In genomic region chr17:47594969-47595247, GRCm38 (mm10) we compare ENCODE assay signal across 8 mouse cellular contexts. TPM values are rescaled to one million over a fixed set of nuclear protein-coding genes. Genes with fewer than 3 reads are reported as not detected.
A peak's percentile ranks its signal among the peaks of the same experiment; 100 is the strongest.
DNase-seq lines count a peak whose midpoint lies in the region; ATAC-seq and TF ChIP-seq lines count a peak whose summit lies in the region.

No protein-coding gene starts in this region.

- H3K4me1 ChIP-seq in kidney, postnatal 0 days (replicated peaks; ENCODE audit: insufficient read depth, low read length) = peaks cover 22% of the 10 kb centered on the region; the same call in 1 of the 2 replicates
- 0 out of 2 replicates have a peak, but pooled peaks cover 2% of the 10 kb centered on the region for H3K4me1 ChIP-seq in cortical plate, adult 2 months (ENCODE audit: control insufficient read depth, insufficient read depth, low read length)
- H3K4me1 ChIP-seq in hindbrain, embryonic 16.5 days (ENCODE audit: control insufficient read depth, insufficient read depth, low read depth, low read length) = peaks cover 23% of the 10 kb centered on the region
- H3K4me1 ChIP-seq in midbrain, postnatal 0 days (ENCODE audit: insufficient read depth, low read length) = no peaks in the 10 kb centered on the region

- peak overlapping the region; percentile 75 for H3K4me3 ChIP-seq in kidney, postnatal 0 days (replicated peaks; ENCODE audit: low read depth, low read length)
- H3K4me3 ChIP-seq in cortical plate, adult 2 months (ENCODE audit: insufficient read depth, low read length) = peak overlapping the region; percentile 87; the same call in 1 of the 2 replicates
- peak overlapping the region; percentile 80 for H3K4me3 ChIP-seq in hindbrain, embryonic 16.5 days (ENCODE audit: low read length)
- H3K4me3 ChIP-seq in midbrain, postnatal 0 days (ENCODE audit: low read depth, low read length) = peak overlapping the region; percentile 73

- peak overlapping the region; percentile 65 for H3K4me2 ChIP-seq in kidney, postnatal 0 days (ENCODE audit: low read length)
- peak overlapping the region; percentile 95 for H3K4me2 ChIP-seq in hindbrain, embryonic 16.5 days (ENCODE audit: low read length)
- peak overlapping the region; percentile 98 for H3K4me2 ChIP-seq in midbrain, postnatal 0 days (ENCODE audit: low read depth, low read length, poor library complexity, severe bottlenecking)

- TF ChIP-seq POLR2A in cortical plate, adult 2 months (IDR thresholded peaks at IDR 0.05; ENCODE audit: extremely low read depth, insufficient read depth, low read length) = no peak

- peak overlapping the region; percentile 92 for H3K27ac ChIP-seq in kidney, postnatal 0 days
- no peak overlapping the region for H3K27ac ChIP-seq in cortical plate, adult 2 months (ENCODE audit: insufficient read depth, low read length)
- peak overlapping the region; percentile 81 for H3K27ac ChIP-seq in hindbrain, embryonic 16.5 days (ENCODE audit: low read depth, low read length)
- peak overlapping the region; percentile 63 for H3K27ac ChIP-seq in midbrain, postnatal 0 days (ENCODE audit: low read depth, low read length)

- DNase-seq in kidney, postnatal 0 days (ENCODE audit: low spot score) = no peak
- no peak for DNase-seq in kidney, postnatal 25 days
- DNase-seq in midbrain, postnatal 0 days (ENCODE audit: low spot score) = no peak
- no peak for DNase-seq in B cell, adult 2 months
- DNase-seq in left cerebral cortex, adult 18-20 months (ENCODE audit: low spot score in 2 of 2) = no peak
- DNase-seq in gastrocnemius, postnatal 10 days = no peak

- H3K36me3 ChIP-seq in kidney, postnatal 0 days (ENCODE audit: insufficient read depth, low read length) = peaks cover 14% of the 10 kb centered on the region; the same call in 1 of the 2 replicates
- peaks cover 5% of the 10 kb centered on the region; the same call in 1 of the 2 replicates for H3K36me3 ChIP-seq in hindbrain, embryonic 16.5 days (ENCODE audit: control insufficient read depth, insufficient read depth, low read length)
- H3K36me3 ChIP-seq in midbrain, postnatal 0 days (ENCODE audit: insufficient read depth, low read length) = 0 out of 2 replicates have a peak, but pooled peaks cover 3% of the 10 kb centered on the region

- H3K9me3 ChIP-seq in kidney, postnatal 0 days (replicated peaks; ENCODE audit: low read length) = no peaks in the 10 kb centered on the region
- H3K9me3 ChIP-seq in hindbrain, embryonic 16.5 days (ENCODE audit: control insufficient read depth, low read length) = no peaks in the 10 kb centered on the region
- no peaks in the 10 kb centered on the region for H3K9me3 ChIP-seq in midbrain, postnatal 0 days (ENCODE audit: low read length)

- no peaks in the 10 kb centered on the region for H3K27me3 ChIP-seq in kidney, postnatal 0 days (ENCODE audit: insufficient read depth, low read length)
- no peaks in the 10 kb centered on the region; the same call in 1 of the 2 replicates for H3K27me3 ChIP-seq in hindbrain, embryonic 16.5 days (replicated peaks; ENCODE audit: control insufficient read depth, insufficient read depth, low read length)
- no peaks in the 10 kb centered on the region for H3K27me3 ChIP-seq in midbrain, postnatal 0 days (ENCODE audit: insufficient read depth, low read length)

- TF ChIP-seq CTCF in kidney, postnatal 0 days (IDR thresholded peaks at IDR 0.05; ENCODE audit: low read depth) = no peak
- no peak for TF ChIP-seq CTCF in cortical plate, adult 2 months (IDR thresholded peaks at IDR 0.05; ENCODE audit: extremely low read depth, insufficient read depth, low read length)
- no peak for TF ChIP-seq CTCF in midbrain, postnatal 0 days (IDR thresholded peaks at IDR 0.05)

- 1% methylated on average over 5 of the region's 9 CpGs for WGBS in kidney, postnatal 0 days
- WGBS in hindbrain, embryonic 16.5 days = 0% methylated on average over 7 of the region's 9 CpGs
- WGBS in midbrain, postnatal 0 days = 3% methylated on average over 7 of the region's 9 CpGs

- peak overlapping the region; percentile 72 for H3K9ac ChIP-seq in kidney, postnatal 0 days (ENCODE audit: low read depth, low read length)
- H3K9ac ChIP-seq in hindbrain, embryonic 16.5 days (ENCODE audit: low read depth, low read length) = peak overlapping the region; percentile 77
- H3K9ac ChIP-seq in midbrain, postnatal 0 days (replicated peaks; ENCODE audit: low read length, poor library complexity, severe bottlenecking) = peak overlapping the region; percentile 39; the same call in 1 of the 2 replicates

- ATAC-seq in kidney, postnatal 0 days (replicated peaks; ENCODE audit: low FRiP score, low read depth) = no peak
- no peak for ATAC-seq in hindbrain, embryonic 16.5 days
- no peak for ATAC-seq in midbrain, postnatal 0 days (ENCODE audit: low FRiP score)

RNA-seq across cellular contexts. Expression of gene Bysl, which starts 16.4 kb away (rescaled TPM):
- 14.7 and 15.7 TPM in 2 replicates for polyA plus RNA-seq in kidney, postnatal 0 days (2015; fragmentation: Nextera tagmentation; extraction: Ambion mirVana)
- polyA plus RNA-seq in cortical plate, adult 2 months (2012; rRNA removed) = 17.0 and 17.6 TPM in 2 replicates
- polyA plus RNA-seq in hindbrain, embryonic 16.5 days (2015; fragmentation: Nextera tagmentation; extraction: Ambion mirVana) = 35.5 and 37.8 TPM in 2 replicates
- 25.8 and 26.0 TPM in 2 replicates for total RNA-seq in midbrain, postnatal 0 days (2014; rRNA removed)
- polyA plus RNA-seq in midbrain, postnatal 0 days (2015; fragmentation: Nextera tagmentation; extraction: Ambion mirVana) = 31.9 and 33.1 TPM in 2 replicates
- 10 to 100 TPM; 18.3 to 18.7 TPM for total RNA-seq in left cerebral cortex, adult 18-20 months (2021)
- 10 to 100 TPM; 13.0 TPM for total RNA-seq in gastrocnemius, postnatal 10 days (2021)

RNA-seq across cellular contexts. Expression of gene Med20, which starts 16.5 kb away (rescaled TPM):
- 37.6 and 37.9 TPM in 2 replicates for polyA plus RNA-seq in kidney, postnatal 0 days (2015; fragmentation: Nextera tagmentation; extraction: Ambion mirVana)
- 32.6 and 34.0 TPM in 2 replicates for polyA plus RNA-seq in cortical plate, adult 2 months (2012; rRNA removed)
- polyA plus RNA-seq in hindbrain, embryonic 16.5 days (2015; fragmentation: Nextera tagmentation; extraction: Ambion mirVana) = 43.7 and 45.3 TPM in 2 replicates
- total RNA-seq in midbrain, postnatal 0 days (2014; rRNA removed) = 33.8 and 44.7 TPM in 2 replicates
- 32.4 TPM in 2 replicates for polyA plus RNA-seq in midbrain, postnatal 0 days (2015; fragmentation: Nextera tagmentation; extraction: Ambion mirVana)
- total RNA-seq in left cerebral cortex, adult 18-20 months (2021) = 10 to 100 TPM; 33.0 to 33.5 TPM
- total RNA-seq in gastrocnemius, postnatal 10 days (2021) = 10 to 100 TPM; 14.7 to 15.5 TPM

RNA-seq across cellular contexts. Expression of gene Gm20517, which starts 16.5 kb away (rescaled TPM):
- 1.5 and 1.8 TPM in 2 replicates for polyA plus RNA-seq in kidney, postnatal 0 days (2015; fragmentation: Nextera tagmentation; extraction: Ambion mirVana)
- polyA plus RNA-seq in cortical plate, adult 2 months (2012; rRNA removed) = 1.9 and 2.9 TPM in 2 replicates
- 1.7 and 1.9 TPM in 2 replicates for polyA plus RNA-seq in hindbrain, embryonic 16.5 days (2015; fragmentation: Nextera tagmentation; extraction: Ambion mirVana)
- total RNA-seq in midbrain, postnatal 0 days (2014; rRNA removed) = 3.2 and 8.0 TPM in 2 replicates
- polyA plus RNA-seq in midbrain, postnatal 0 days (2015; fragmentation: Nextera tagmentation; extraction: Ambion mirVana) = 0.96 and 1.1 TPM in 2 replicates
- 1 to 10 TPM; 3.3 to 8.3 TPM for total RNA-seq in left cerebral cortex, adult 18-20 months (2021)
- 1 to 10 TPM; 1.8 to 2.1 TPM for total RNA-seq in gastrocnemius, postnatal 10 days (2021)

RNA-seq across cellular contexts. Expression of gene Usp49, which starts 35.6 kb away (rescaled TPM):
- 2.9 and 4.1 TPM in 2 replicates for polyA plus RNA-seq in kidney, postnatal 0 days (2015; fragmentation: Nextera tagmentation; extraction: Ambion mirVana)
- 12.4 and 12.5 TPM in 2 replicates for polyA plus RNA-seq in cortical plate, adult 2 months (2012; rRNA removed)
- 5.2 TPM in 2 replicates for polyA plus RNA-seq in hindbrain, embryonic 16.5 days (2015; fragmentation: Nextera tagmentation; extraction: Ambion mirVana)
- 24.3 and 24.4 TPM in 2 replicates for total RNA-seq in midbrain, postnatal 0 days (2014; rRNA removed)
- polyA plus RNA-seq in midbrain, postnatal 0 days (2015; fragmentation: Nextera tagmentation; extraction: Ambion mirVana) = 3.7 and 3.9 TPM in 2 replicates
- 10 to 100 TPM in 1 of 2 experiments, 1 to 10 TPM in 1; 8.0 to 11.3 TPM for total RNA-seq in left cerebral cortex, adult 18-20 months (2021)
- total RNA-seq in gastrocnemius, postnatal 10 days (2021) = 1 to 10 TPM; 4.6 to 4.9 TPM
